Mouse (Mus musculus) liver, embryonic 14.5 days (tissue): ENCODE results near the gene C1qa. TPM values are rescaled to one million over a fixed set of nuclear protein-coding genes. Genes with fewer than 3 reads are reported as not detected.

Experiments
- ATAC-seq: fragments of 200-750 bp; cut with Nextera tagmentation; 2 replicates; pipeline ENCODE4 v1.8.0; 2017; ENCODE audit warnings: moderate number of reproducible peaks, mild to moderate bottlenecking, moderate library complexity; ENCODE audit not compliant: insufficient read depth
- DNase-seq, 3 experiments: peaks; one replicate each; pipeline ENCODE4 v3.0.0-alpha.2; 2012 to 2013; ENCODE audit warnings: low read depth in 3 of 3, low spot score in 3 of 3
- H3K27ac ChIP-seq: fragments of 300-500 bp; sonication (generic); 2 replicates; pipeline ENCODE4 v1.5.1; 2014; ENCODE audit warnings: moderate library complexity, mild to moderate bottlenecking, control low read depth, inconsistent platforms
- H3K27me3 ChIP-seq: fragments of 300-500 bp; sonication (generic); 2 replicates; pipeline ENCODE4 v1.6.1; 2014; ENCODE audit warnings: mild to moderate bottlenecking, low read length, moderate library complexity; ENCODE audit not compliant: control insufficient read depth, insufficient read depth
- H3K36me3 ChIP-seq: fragments of 300-500 bp; sonication (generic); replicated peaks from 2 replicates; pipeline ENCODE4 v1.6.1; 2014; ENCODE audit warnings: low read depth; ENCODE audit not compliant: control insufficient read depth, insufficient read depth
- H3K4me1 ChIP-seq, 2 experiments: fragments of 200-500 bp in 1 of 2; fragments of 300-500 bp in 1 of 2; sonication (generic) in 1 of 2; replicated peaks; 2 replicates each; pipeline ENCODE4 v1.6.1; 2012 to 2014; ENCODE audit warnings: antibody characterized with exemption in 1 of 2, inconsistent platforms in 1 of 2, low read length in 1 of 2; ENCODE audit not compliant: control insufficient read depth in 2 of 2, insufficient read depth in 2 of 2
- H3K4me2 ChIP-seq: fragments of 300-500 bp; sonication (generic); 2 replicates; pipeline ENCODE4 v1.6.1; 2014; ENCODE audit warnings: low read depth, mild to moderate bottlenecking, control low read depth, moderate library complexity
- H3K4me3 ChIP-seq, 2 experiments: fragments of 200-500 bp in 1 of 2; fragments of 300-500 bp in 1 of 2; sonication (generic) in 1 of 2; 2 replicates each; pipeline ENCODE4 v1.5.1; 2012 to 2014; ENCODE audit warnings: low read depth in 2 of 2, low read length in 2 of 2, mild to moderate bottlenecking in 2 of 2, control low read depth in 1 of 2, inconsistent platforms in 1 of 2, moderate library complexity in 1 of 2; ENCODE audit not compliant: insufficient read depth in 1 of 2
- H3K9ac ChIP-seq: fragments of 300-500 bp; sonication (generic); replicated peaks from 2 replicates; pipeline ENCODE4 v1.6.1; 2014; ENCODE audit warnings: mild to moderate bottlenecking, control low read depth, moderate library complexity
- H3K9me3 ChIP-seq: fragments of 300-500 bp; sonication (generic); 2 replicates; pipeline ENCODE4 v1.6.1; 2016; ENCODE audit warnings: low read length, mixed read lengths; ENCODE audit not compliant: control insufficient read depth
- CTCF ChIP-seq: IDR thresholded peaks from 2 replicates; pipeline ENCODE4 v1.5.1; 2016; ENCODE audit warnings: antibody characterized with exemption, low read depth, control low read depth
- EP300 ChIP-seq: IDR thresholded peaks from 2 replicates; pipeline ENCODE4 v1.6.1; 2016; ENCODE audit warnings: antibody characterized with exemption, low read depth
- WGBS: fragments of 180-500 bp; shearing (Covaris S2); extraction: QIAGEN DNeasy Blood & Tissue Kit; methylation state at CpG from one replicate; pipeline ENCODE4 v1.1.7; 2014; ENCODE audit not compliant: insufficient replicate concordance; 5-methylcytosine and 5-hydroxymethylcytosine counted together
- polyA plus RNA-seq, 2 experiments: library from polyadenylated mRNA; depleted of rRNA in 1 of 2; stranded (reverse) in 1 of 2; unstranded in 1 of 2; fragments of >200 nt; fragmentation: Nextera tagmentation in 1 of 2; extraction: Ambion mirVana in 1 of 2; gene quantifications; 2 replicates each; pipeline versions ENCODE4 v1.2.1 to v1.2.3; 2012 to 2014

C1qa gene
- polyA plus RNA-seq, 2 experiments, result 23.8 to 40.9 TPM

- H3K4me3 ChIP-seq, result no peak overlapping the region
- H3K36me3 ChIP-seq, result no peaks in the 10 kb centered on the region
- H3K27me3 ChIP-seq, result peaks cover 5% of the 10 kb centered on the region; the same call in 1 of the 2 replicates
- WGBS, result 25% methylated on average over 15 of the region's 15 CpGs
- H3K9ac ChIP-seq, result no peak overlapping the region
- H3K4me2 ChIP-seq, result no peak overlapping the region
- ATAC-seq (no peak), DNase-seq (no peak)
- TF ChIP-seq CTCF, result no peak
- no peak for TF ChIP-seq EP300
- H3K4me1 ChIP-seq, result peaks cover 9% of the 10 kb centered on the region in 2 experiments; a peak in 3 of 4 replicates
- H3K27ac ChIP-seq, result no peak overlapping the region
- H3K9me3 ChIP-seq, result no peaks in the 10 kb centered on the region
These were observed 27.2 kb upstream of the C1qa start for GRCm38 (mm10) chr4:136925804-136926203.

- WGBS, result 2% methylated on average over 6 of the region's 6 CpGs
- Histone ChIP-seq H3K9me3 (no peaks in the 10 kb centered on the region), H3K4me2 (no peak overlapping the region), H3K27me3 (peaks cover 5% of the 10 kb centered on the region; the same call in 1 of the 2 replicates), H3K4me3 (no peak overlapping the region), H3K27ac (no peak overlapping the region), H3K9ac (no peak overlapping the region), H3K4me1 (peaks cover 0 to under 1% of the 10 kb centered on the region in 2 experiments; a peak in 1 of 4 replicates), H3K36me3 (no peaks in the 10 kb centered on the region)
- ATAC-seq (no peak), DNase-seq (peak in 2 of 3 experiments; percentile 17 to 20)
- TF ChIP-seq EP300 (no peak), CTCF (no peak)
These were observed 25.9 kb upstream of the C1qa start for GRCm38 (mm10) chr4:136924529-136924928.

GRCm38 (mm10) chr4:136919526-136919925 lies 20.9 kb upstream of the C1qa start:
- DNase-seq (no peak), ATAC-seq (no peak)
- no peak overlapping the region for H3K4me2 ChIP-seq
- no peaks in the 10 kb centered on the region for H3K27me3 ChIP-seq
- TF ChIP-seq EP300 (no peak), CTCF (no peak)
- no peak overlapping the region for H3K27ac ChIP-seq
- H3K9me3 ChIP-seq, result no peaks in the 10 kb centered on the region
- no peak overlapping the region for H3K9ac ChIP-seq
- no peak overlapping the region for H3K4me3 ChIP-seq
- H3K36me3 ChIP-seq, result no peaks in the 10 kb centered on the region
- H3K4me1 ChIP-seq, result no peaks in the 10 kb centered on the region
- 61% methylated on average over 3 of the region's 3 CpGs for WGBS

- no peaks in the 10 kb centered on the region for H3K9me3 ChIP-seq
- 56% methylated on average over 8 of the region's 8 CpGs for WGBS
- TF ChIP-seq EP300, result no peak
- no peak for TF ChIP-seq CTCF
- DNase-seq, result no peak
- no peak overlapping the region for H3K4me3 ChIP-seq
- H3K27ac ChIP-seq, result no peak overlapping the region
- H3K4me2 ChIP-seq, result no peak overlapping the region
- no peaks in the 10 kb centered on the region for H3K36me3 ChIP-seq
- H3K4me1 ChIP-seq, result no peaks in the 10 kb centered on the region
- no peaks in the 10 kb centered on the region for H3K27me3 ChIP-seq
- H3K9ac ChIP-seq, result no peak overlapping the region
- ATAC-seq, result no peak
These were observed 20.2 kb upstream of the C1qa start for GRCm38 (mm10) chr4:136918834-136919233.

- WGBS, result 48% methylated on average over 7 of the region's 7 CpGs
- Histone ChIP-seq H3K9me3 (no peaks in the 10 kb centered on the region), H3K36me3 (no peaks in the 10 kb centered on the region), H3K27ac (no peak overlapping the region), H3K27me3 (no peaks in the 10 kb centered on the region), H3K4me2 (no peak overlapping the region), H3K4me1 (no peaks in the 10 kb centered on the region), H3K4me3 (no peak overlapping the region), H3K9ac (no peak overlapping the region)
- no peak for TF ChIP-seq CTCF
- ATAC-seq (no peak), DNase-seq (no peak)
These were observed 18.5 kb upstream of the C1qa start for GRCm38 (mm10) chr4:136917165-136917524.
